Mouse (Mus musculus): ENCODE measurements around the gene Raph1. TPM values are rescaled to one million over a fixed set of nuclear protein-coding genes. Genes with fewer than 3 reads are reported as not detected.

Raph1 gene
- 26.2 and 27.6 TPM in 2 replicates for polyA plus RNA-seq (2015; fragmentation: Nextera tagmentation; extraction: Ambion mirVana)

DNA sequence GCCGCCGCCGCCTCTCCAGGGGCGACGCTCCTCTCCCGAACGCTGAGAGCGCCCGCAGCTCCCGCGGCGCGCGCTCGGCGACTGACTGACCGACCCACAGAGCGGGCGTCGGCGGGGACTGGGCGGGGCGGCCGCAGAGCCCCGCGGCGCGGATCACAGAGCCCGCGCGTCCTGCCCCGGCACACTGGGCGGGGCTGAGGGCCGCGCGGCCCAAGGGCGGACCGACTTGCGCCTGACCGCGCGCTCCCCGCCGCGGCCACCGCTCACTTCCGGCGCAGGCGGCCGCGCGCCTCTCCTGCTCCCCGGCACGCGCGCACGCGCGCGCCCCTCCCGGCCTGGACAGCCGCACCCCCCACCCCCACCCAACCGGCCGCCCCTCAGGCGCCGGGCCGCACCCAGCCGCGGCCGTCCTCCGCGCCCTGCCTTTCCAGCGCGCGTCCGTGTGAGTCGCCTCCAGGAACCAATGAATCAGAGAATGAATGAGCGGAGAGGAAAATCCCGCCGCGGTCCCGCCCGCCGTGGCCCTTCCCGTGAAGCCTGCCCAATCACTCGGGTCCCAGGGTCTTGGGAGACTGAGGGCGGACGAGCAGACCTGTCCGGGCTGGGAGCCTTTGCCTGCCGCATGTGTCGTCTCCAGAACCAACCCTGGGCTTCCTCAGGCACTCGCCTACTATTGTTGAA is at the start of gene Raph1:
Gene Raph1, minus strand, starts transcription at position 474 of the 681 bp plus-strand sequence.
- peak within 1 kb of the TSS; percentile 92 for H3K4me3 ChIP-seq
- WGBS: 1% methylated on average over 64 of the region's 92 CpGs
- peak within 1 kb of the TSS; percentile 95 for H3K9ac ChIP-seq
- peaks cover 4% of the 10 kb centered on the region; the same call in 1 of the 2 replicates for H3K36me3 ChIP-seq
- H3K4me2 ChIP-seq: peak within 1 kb of the TSS; percentile 75
- no peaks in the 10 kb centered on the region for H3K27me3 ChIP-seq
- H3K27ac ChIP-seq: peak within 1 kb of the TSS; percentile 96
- H3K4me1 ChIP-seq: peaks cover 12% of the 10 kb centered on the region
- no peaks in the 10 kb centered on the region for H3K9me3 ChIP-seq
- ATAC-seq (ENCODE audit: insufficient number of reproducible peaks, insufficient read depth, low FRiP score, low TSS enrichment, low read depth): peak; percentile 89

- H3K36me3 ChIP-seq: no peaks in the 10 kb centered on the region
- H3K9ac ChIP-seq: no peak overlapping the region
- H3K9me3 ChIP-seq: no peaks in the 10 kb centered on the region
- no peak overlapping the region for H3K4me3 ChIP-seq
- no peak overlapping the region for H3K27ac ChIP-seq
- H3K4me1 ChIP-seq: 0 out of 2 replicates have a peak, but pooled peaks cover 3% of the 10 kb centered on the region
- ATAC-seq (ENCODE audit: insufficient number of reproducible peaks, insufficient read depth, low FRiP score, low TSS enrichment, low read depth): no peak
- 64% methylated on average over 1 of the region's 1 CpGs for WGBS
- no peaks in the 10 kb centered on the region for H3K27me3 ChIP-seq
- no peak overlapping the region for H3K4me2 ChIP-seq
These were observed 48.8 kb upstream of the Raph1 start for GRCm38 (mm10) chr1:60615703-60616102.

GRCm38 (mm10) chr1:60614902-60615301 is 48.0 kb upstream of the Raph1 start:
- H3K27ac ChIP-seq: no peak overlapping the region
- H3K9me3 ChIP-seq: no peaks in the 10 kb centered on the region
- no peaks in the 10 kb centered on the region for H3K27me3 ChIP-seq
- no peaks in the 10 kb centered on the region for H3K36me3 ChIP-seq
- H3K4me2 ChIP-seq: no peak overlapping the region
- H3K4me1 ChIP-seq: 0 out of 2 replicates have a peak, but pooled peaks cover 5% of the 10 kb centered on the region
- no peak for ATAC-seq (ENCODE audit: insufficient number of reproducible peaks, insufficient read depth, low FRiP score, low TSS enrichment, low read depth)
- WGBS: 73% methylated on average over 1 of the region's 1 CpGs
- no peak overlapping the region for H3K9ac ChIP-seq
- H3K4me3 ChIP-seq: no peak overlapping the region

DNA sequence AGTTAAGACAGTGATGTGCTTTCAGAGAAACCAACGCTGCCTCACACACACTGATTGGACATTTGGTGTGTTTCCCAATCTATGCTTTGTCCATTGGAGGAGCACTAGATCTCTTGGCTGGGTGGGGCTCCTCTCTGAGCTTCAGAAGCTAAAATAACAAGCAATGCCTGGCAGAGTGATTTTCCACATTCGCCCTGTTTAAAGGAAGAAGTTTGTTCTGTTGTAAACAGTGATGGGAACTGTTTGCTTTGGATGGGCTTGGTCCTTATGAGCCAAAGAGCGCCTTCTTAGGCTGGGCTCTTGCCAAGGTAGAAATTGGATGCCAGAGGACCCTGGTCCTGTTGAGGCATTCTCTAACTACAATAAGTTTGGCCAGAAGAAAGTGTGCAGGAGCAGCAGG is 45.1 kb upstream of the Raph1 start:
- no peaks in the 10 kb centered on the region for H3K27me3 ChIP-seq
- no peaks in the 10 kb centered on the region for H3K36me3 ChIP-seq
- H3K4me2 ChIP-seq: no peak overlapping the region
- H3K9me3 ChIP-seq: no peaks in the 10 kb centered on the region
- H3K4me3 ChIP-seq: no peak overlapping the region
- 88% methylated on average over 3 of the region's 3 CpGs for WGBS
- no peak overlapping the region for H3K27ac ChIP-seq
- no peak overlapping the region for H3K9ac ChIP-seq
- 0 out of 2 replicates have a peak, but pooled peaks cover 5% of the 10 kb centered on the region for H3K4me1 ChIP-seq
- no peak for ATAC-seq (ENCODE audit: insufficient number of reproducible peaks, insufficient read depth, low FRiP score, low TSS enrichment, low read depth)

- Histone ChIP-seq H3K36me3 (no peaks in the 10 kb centered on the region), H3K4me3 (no peak overlapping the region), H3K27me3 (no peaks in the 10 kb centered on the region), H3K9ac (no peak overlapping the region), H3K27ac (no peak overlapping the region), H3K4me2 (no peak overlapping the region), H3K4me1 (0 out of 2 replicates have a peak, but pooled peaks cover 5% of the 10 kb centered on the region), H3K9me3 (no peaks in the 10 kb centered on the region)
- no peak for ATAC-seq (ENCODE audit: insufficient number of reproducible peaks, insufficient read depth, low FRiP score, low TSS enrichment, low read depth)
- 35% methylated on average over 4 of the region's 4 CpGs for WGBS
These were observed 43.7 kb upstream of the Raph1 start for GRCm38 (mm10) chr1:60610631-60611030.

DNA sequence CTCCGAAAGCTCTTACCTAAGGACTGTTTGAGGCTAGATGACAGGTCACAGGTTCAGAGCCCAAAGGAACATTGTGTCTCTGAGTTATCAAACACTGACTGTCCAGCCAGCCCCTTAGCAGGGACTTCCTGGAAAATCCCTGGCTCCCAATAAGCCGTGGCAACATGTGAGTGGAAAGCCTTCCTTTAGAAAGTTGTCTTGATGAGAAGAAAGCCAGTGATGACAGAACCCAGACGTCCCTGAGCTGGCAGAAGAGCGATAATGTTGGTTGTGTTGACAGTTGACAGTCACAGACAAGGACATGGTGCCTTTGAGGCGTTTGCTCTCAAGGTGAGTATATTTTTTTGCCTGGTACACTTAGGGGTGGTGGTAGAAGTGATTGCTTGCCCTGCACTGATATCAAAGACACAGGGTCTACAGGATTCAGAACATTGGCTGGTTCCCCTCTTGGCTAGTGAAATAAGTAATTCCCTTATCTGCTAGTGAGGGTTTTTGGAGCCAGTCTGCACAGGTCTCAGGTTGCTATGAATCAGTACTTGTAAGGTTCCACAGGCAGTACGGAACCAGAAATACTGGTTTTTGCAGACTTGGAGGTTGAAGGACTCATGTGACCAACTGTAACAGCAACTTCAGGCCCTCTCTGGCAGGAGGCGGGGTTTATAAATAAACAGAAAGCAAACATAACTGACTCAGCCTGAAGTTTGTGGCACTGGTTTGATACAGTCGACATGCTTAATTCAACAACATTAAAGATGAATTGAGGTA is 42.3 kb upstream of the Raph1 start:
- Histone ChIP-seq H3K4me2 (no peak overlapping the region; the same call in 1 of the 2 replicates), H3K4me3 (no peak overlapping the region), H3K27ac (peak overlapping the region; percentile 28; the same call in 1 of the 2 replicates), H3K4me1 (0 out of 2 replicates have a peak, but pooled peaks cover 5% of the 10 kb centered on the region), H3K9me3 (no peaks in the 10 kb centered on the region), H3K9ac (no peak overlapping the region), H3K27me3 (no peaks in the 10 kb centered on the region), H3K36me3 (no peaks in the 10 kb centered on the region)
- WGBS: 71% methylated on average over 8 of the region's 8 CpGs
- ATAC-seq (ENCODE audit: insufficient number of reproducible peaks, insufficient read depth, low FRiP score, low TSS enrichment, low read depth): peak; percentile 37; the same call in 1 of the 2 replicates

GRCm38 (mm10) chr1:60604481-60605021 is 37.6 kb upstream of the Raph1 start:
- H3K4me1 ChIP-seq: no peaks in the 10 kb centered on the region
- no peaks in the 10 kb centered on the region for H3K9me3 ChIP-seq
- 47% methylated on average over 3 of the region's 3 CpGs for WGBS
- no peak overlapping the region for H3K4me2 ChIP-seq
- H3K9ac ChIP-seq: no peak overlapping the region
- H3K27ac ChIP-seq: no peak overlapping the region
- H3K36me3 ChIP-seq: no peaks in the 10 kb centered on the region
- no peaks in the 10 kb centered on the region for H3K27me3 ChIP-seq
- ATAC-seq (ENCODE audit: insufficient number of reproducible peaks, insufficient read depth, low FRiP score, low TSS enrichment, low read depth): no peak
- no peak overlapping the region for H3K4me3 ChIP-seq

DNA sequence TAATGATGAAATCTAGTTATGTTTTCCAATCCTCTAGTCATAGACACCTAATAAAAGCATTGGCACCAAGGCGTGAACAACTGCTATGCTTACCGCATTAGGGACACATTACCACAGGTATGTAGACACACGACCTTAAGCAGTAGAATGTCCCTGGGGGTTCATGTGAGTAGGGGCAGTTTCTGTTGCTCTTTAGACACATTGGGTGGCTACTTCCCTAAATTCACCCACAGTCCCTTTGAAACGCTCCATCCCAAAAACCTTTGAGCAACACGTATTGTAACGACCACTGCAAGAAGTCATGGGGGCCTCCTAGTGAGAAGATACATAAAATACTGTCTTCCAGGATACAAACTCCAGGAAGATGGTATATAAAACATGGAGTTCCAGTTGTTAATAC is 33.8 kb upstream of the Raph1 start:
- Histone ChIP-seq H3K4me1 (no peaks in the 10 kb centered on the region), H3K9me3 (no peaks in the 10 kb centered on the region), H3K4me2 (no peak overlapping the region), H3K27me3 (no peaks in the 10 kb centered on the region), H3K9ac (no peak overlapping the region), H3K27ac (no peak overlapping the region), H3K4me3 (no peak overlapping the region), H3K36me3 (no peaks in the 10 kb centered on the region)
- no peak for ATAC-seq (ENCODE audit: insufficient number of reproducible peaks, insufficient read depth, low FRiP score, low TSS enrichment, low read depth)
- WGBS: 86% methylated on average over 6 of the region's 6 CpGs

DNA sequence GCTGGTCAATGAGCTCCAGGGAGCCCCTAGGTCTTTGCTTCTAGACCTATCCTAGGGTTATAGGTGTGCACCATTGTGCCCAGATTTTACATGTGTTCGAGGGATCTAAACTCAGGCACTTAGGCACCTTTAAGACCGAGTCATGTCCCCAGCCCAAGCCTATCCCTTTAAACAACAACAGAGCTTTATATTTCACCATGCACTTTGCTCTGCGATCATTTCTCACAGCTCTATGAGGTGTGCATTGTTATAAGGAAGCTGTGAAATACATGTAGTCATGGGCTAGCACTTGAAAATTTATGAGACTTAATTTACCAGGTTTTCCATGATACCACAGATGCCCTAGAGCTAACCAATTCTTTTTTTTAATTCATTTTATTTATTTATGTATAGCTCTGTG is 33.0 kb upstream of the Raph1 start:
- H3K4me3 ChIP-seq: no peak overlapping the region
- no peaks in the 10 kb centered on the region for H3K36me3 ChIP-seq
- no peak overlapping the region for H3K9ac ChIP-seq
- WGBS: 82% methylated on average over 3 of the region's 3 CpGs
- no peaks in the 10 kb centered on the region for H3K9me3 ChIP-seq
- H3K4me2 ChIP-seq: no peak overlapping the region
- no peak for ATAC-seq (ENCODE audit: insufficient number of reproducible peaks, insufficient read depth, low FRiP score, low TSS enrichment, low read depth)
- H3K27me3 ChIP-seq: no peaks in the 10 kb centered on the region
- H3K4me1 ChIP-seq: no peaks in the 10 kb centered on the region
- no peak overlapping the region for H3K27ac ChIP-seq

DNA sequence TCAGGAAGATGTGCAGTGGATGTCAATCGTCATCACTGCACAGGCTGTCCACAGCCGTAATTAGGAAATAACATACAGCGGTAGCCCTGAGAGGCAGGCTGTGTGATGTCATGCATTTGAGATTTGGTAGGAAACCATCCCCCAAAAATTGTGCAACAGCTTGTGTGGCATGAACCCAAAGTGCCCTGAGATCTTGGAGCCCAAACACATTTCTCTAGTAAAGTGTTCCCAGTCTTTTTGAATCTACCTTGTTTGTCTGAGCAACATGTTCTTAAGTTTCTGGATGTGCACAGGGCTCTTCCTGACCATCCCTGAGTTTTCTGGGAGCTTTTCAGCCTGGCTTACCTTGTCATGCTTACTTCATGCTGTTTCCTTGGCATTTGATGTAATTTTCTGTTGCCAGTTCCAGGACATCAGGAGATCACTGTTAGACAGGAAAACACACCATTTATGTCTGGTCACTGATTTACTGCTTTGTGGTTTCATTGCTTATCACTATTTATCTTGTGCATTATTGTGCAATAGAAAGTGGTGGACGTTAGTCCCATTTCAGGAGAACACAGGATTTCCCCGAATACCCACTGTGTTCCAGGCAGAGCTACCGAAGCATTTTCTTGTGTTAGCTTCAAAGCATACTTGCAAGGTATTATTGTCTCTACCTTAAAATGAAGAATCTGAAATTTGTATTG is 32.3 kb upstream of the Raph1 start:
- H3K9ac ChIP-seq: no peak overlapping the region
- no peak overlapping the region for H3K4me2 ChIP-seq
- ATAC-seq (ENCODE audit: insufficient number of reproducible peaks, insufficient read depth, low FRiP score, low TSS enrichment, low read depth): no peak
- no peaks in the 10 kb centered on the region for H3K9me3 ChIP-seq
- WGBS: 80% methylated on average over 6 of the region's 6 CpGs
- H3K4me1 ChIP-seq: no peaks in the 10 kb centered on the region
- H3K27ac ChIP-seq: no peak overlapping the region
- H3K36me3 ChIP-seq: no peaks in the 10 kb centered on the region
- H3K27me3 ChIP-seq: no peaks in the 10 kb centered on the region
- H3K4me3 ChIP-seq: no peak overlapping the region
